Mouse (Mus musculus) neural tube, embryonic 14.5 days (tissue): Measurements from ENCODE around the gene Tat. TPM values are rescaled to one million over a fixed set of nuclear protein-coding genes. Genes with fewer than 3 reads are reported as not detected.

Experiments
- ATAC-seq: fragments of 200-750 bp; cut with Nextera tagmentation; 2 replicates; pipeline ENCODE4 v1.8.0; 2017; ENCODE audit warnings: low read depth, mild to moderate bottlenecking, moderate TSS enrichment, moderate library complexity
- H3K27ac ChIP-seq: fragments of 300-500 bp; sonication (generic); 2 replicates; pipeline ENCODE4 v1.5.1; 2014; ENCODE audit warnings: low read depth, mild to moderate bottlenecking, control low read depth, low read length, moderate library complexity, mixed read lengths
- H3K27me3 ChIP-seq: fragments of 300-500 bp; sonication (generic); 2 replicates; pipeline ENCODE4 v1.6.1; 2014; ENCODE audit warnings: low read length; ENCODE audit not compliant: control insufficient read depth, insufficient read depth
- H3K36me3 ChIP-seq: fragments of 300-500 bp; sonication (generic); 2 replicates; pipeline ENCODE4 v1.6.1; 2014; ENCODE audit warnings: low read length, mixed read lengths; ENCODE audit not compliant: control insufficient read depth, insufficient read depth
- H3K4me1 ChIP-seq: fragments of 300-500 bp; sonication (generic); 2 replicates; pipeline ENCODE4 v1.6.1; 2014; ENCODE audit warnings: low read length; ENCODE audit not compliant: control insufficient read depth, insufficient read depth
- H3K4me2 ChIP-seq: fragments of 300-500 bp; sonication (generic); 2 replicates; pipeline ENCODE4 v1.6.1; 2014; ENCODE audit warnings: mild to moderate bottlenecking, low read depth, low read length, control low read depth
- H3K4me3 ChIP-seq: fragments of 300-500 bp; sonication (generic); 2 replicates; pipeline ENCODE4 v1.5.1; 2014; ENCODE audit warnings: low read depth, low read length, control low read depth, mixed read lengths
- H3K9ac ChIP-seq: fragments of 300-500 bp; sonication (generic); replicated peaks from 2 replicates; pipeline ENCODE4 v1.6.1; 2014; ENCODE audit warnings: low read depth, mild to moderate bottlenecking, control low read depth, low read length, mixed read lengths
- H3K9me3 ChIP-seq: fragments of 300-500 bp; sonication (generic); 2 replicates; pipeline ENCODE4 v1.6.1; 2016; ENCODE audit warnings: low read length; ENCODE audit not compliant: control insufficient read depth
- WGBS: fragments of 180-500 bp; shearing (Covaris S2); extraction: QIAGEN DNeasy Blood & Tissue Kit; methylation state at CpG from one replicate; pipeline ENCODE4 v1.1.7; 2014; 5-methylcytosine and 5-hydroxymethylcytosine counted together
- polyA plus RNA-seq: library from polyadenylated mRNA; unstranded; fragments of >200 nt; fragmentation: Nextera tagmentation; extraction: Ambion mirVana; gene quantifications from 2 replicates; pipeline ENCODE4 v1.2.1, GENCODE M21; 2014

The Tat gene
- polyA plus RNA-seq, 1 experiment from 2014 or later: not detected

- ATAC-seq: peak; percentile 75
- Histone ChIP-seq H3K36me3 (no peaks in the 10 kb centered on the region), H3K9me3 (no peaks in the 10 kb centered on the region), H3K4me1 (peaks cover 9% of the 10 kb centered on the region), H3K4me2 (no peak overlapping the region), H3K27ac (peak overlapping the region; percentile 45; the same call in 1 of the 2 replicates), H3K9ac (no peak overlapping the region), H3K4me3 (no peak overlapping the region), H3K27me3 (no peaks in the 10 kb centered on the region; the same call in 1 of the 2 replicates)
- WGBS: 29% methylated on average over 13 of the region's 13 CpGs
Observed at GRCm38 (mm10) chr8:109954486-109954948, 35.7 kb upstream of the Tat start.

GRCm38 (mm10) chr8:109957167-109958028 lies 32.8 kb upstream of the Tat start:
- peaks cover 9% of the 10 kb centered on the region for H3K27me3 ChIP-seq
- ATAC-seq: 0 out of 2 replicates have a peak, but pooled peaks have one; percentile 19
- H3K9me3 ChIP-seq: no peaks in the 10 kb centered on the region
- H3K4me3 ChIP-seq: no peak overlapping the region
- no peak overlapping the region for H3K4me2 ChIP-seq
- H3K9ac ChIP-seq: no peak overlapping the region
- no peaks in the 10 kb centered on the region for H3K36me3 ChIP-seq
- peaks cover 13% of the 10 kb centered on the region for H3K4me1 ChIP-seq
- no peak overlapping the region for H3K27ac ChIP-seq
- WGBS: 6% methylated on average over 16 of the region's 16 CpGs

- ATAC-seq: no peak
- H3K27ac ChIP-seq: no peak overlapping the region
- H3K27me3 ChIP-seq: peaks cover 11% of the 10 kb centered on the region
- no peak overlapping the region for H3K4me2 ChIP-seq
- no peak overlapping the region for H3K4me3 ChIP-seq
- 42% methylated on average over 9 of the region's 12 CpGs for WGBS
- H3K36me3 ChIP-seq: no peaks in the 10 kb centered on the region
- H3K9ac ChIP-seq: no peak overlapping the region
- H3K9me3 ChIP-seq: no peaks in the 10 kb centered on the region
- H3K4me1 ChIP-seq: peaks cover 13% of the 10 kb centered on the region
Observed at GRCm38 (mm10) chr8:109958036-109958655, 32.1 kb upstream of the Tat start.

GRCm38 (mm10) chr8:109959112-109959511 lies 31.1 kb upstream of the Tat start:
- WGBS: 64% methylated on average over 4 of the region's 4 CpGs
- ATAC-seq: no peak

GRCm38 (mm10) chr8:109961693-109962367 lies 28.4 kb upstream of the Tat start, which contains the start of gene Marveld3:
TSS of gene Marveld3 (minus strand) at chr8:109962203.
- H3K27me3 ChIP-seq: peaks cover 11% of the 10 kb centered on the region
- H3K9ac ChIP-seq: no peak within 1 kb of the TSS
- H3K4me2 ChIP-seq: peak within 1 kb of the TSS; percentile 46
- no peaks in the 10 kb centered on the region for H3K9me3 ChIP-seq
- no peak within 1 kb of the TSS for H3K27ac ChIP-seq
- peaks cover 9% of the 10 kb centered on the region; the same call in 1 of the 2 replicates for H3K4me1 ChIP-seq
- no peaks in the 10 kb centered on the region for H3K36me3 ChIP-seq
- no peak for ATAC-seq
- peak within 1 kb of the TSS; percentile 30 for H3K4me3 ChIP-seq
- WGBS: 2% methylated on average over 60 of the region's 64 CpGs

More at GRCm38 (mm10) chr8:109959112-109959511, 31.1 kb upstream of the Tat start:
- Histone ChIP-seq H3K27ac (no peak overlapping the region), H3K27me3 (peaks cover 11% of the 10 kb centered on the region), H3K36me3 (no peaks in the 10 kb centered on the region), H3K4me3 (no peak overlapping the region), H3K4me2 (no peak overlapping the region), H3K4me1 (peaks cover 13% of the 10 kb centered on the region), H3K9ac (no peak overlapping the region), H3K9me3 (no peaks in the 10 kb centered on the region)

- ATAC-seq: no peak
- no peak overlapping the region for H3K4me3 ChIP-seq
Observed at GRCm38 (mm10) chr8:109962896-109963295, 27.3 kb upstream of the Tat start.

GRCm38 (mm10) chr8:109963421-109963820 lies 26.8 kb upstream of the Tat start:
- WGBS: 75% methylated on average over 13 of the region's 13 CpGs
- Histone ChIP-seq H3K9ac (no peak overlapping the region), H3K4me1 (peaks cover 5% of the 10 kb centered on the region; the same call in 1 of the 2 replicates), H3K27ac (no peak overlapping the region), H3K9me3 (no peaks in the 10 kb centered on the region), H3K4me2 (no peak overlapping the region), H3K36me3 (no peaks in the 10 kb centered on the region), H3K27me3 (peaks cover 11% of the 10 kb centered on the region), H3K4me3 (no peak overlapping the region)
- no peak for ATAC-seq

More at GRCm38 (mm10) chr8:109962896-109963295, 27.3 kb upstream of the Tat start:
- H3K9me3 ChIP-seq: no peaks in the 10 kb centered on the region
- H3K27ac ChIP-seq: no peak overlapping the region
- no peak overlapping the region for H3K4me2 ChIP-seq
- H3K27me3 ChIP-seq: peaks cover 11% of the 10 kb centered on the region
- H3K9ac ChIP-seq: no peak overlapping the region
- no peaks in the 10 kb centered on the region for H3K36me3 ChIP-seq
- WGBS: 83% methylated on average over 9 of the region's 9 CpGs
- H3K4me1 ChIP-seq: peaks cover 5% of the 10 kb centered on the region; the same call in 1 of the 2 replicates

- H3K27ac ChIP-seq: no peak overlapping the region
- H3K9ac ChIP-seq: no peak overlapping the region
- H3K4me2 ChIP-seq: no peak overlapping the region
- no peaks in the 10 kb centered on the region for H3K36me3 ChIP-seq
- WGBS: 66% methylated on average over 4 of the region's 4 CpGs
- H3K4me3 ChIP-seq: no peak overlapping the region
- ATAC-seq: no peak
- no peaks in the 10 kb centered on the region for H3K9me3 ChIP-seq
- H3K27me3 ChIP-seq: peaks cover 11% of the 10 kb centered on the region
- peaks cover 5% of the 10 kb centered on the region; the same call in 1 of the 2 replicates for H3K4me1 ChIP-seq
Observed at GRCm38 (mm10) chr8:109964106-109964505, 26.1 kb upstream of the Tat start.
